Mouse (Mus musculus) lung, adult 2 months (tissue): ENCODE data around the gene Ankrd44. TPM values are rescaled to one million over a fixed set of nuclear protein-coding genes. Genes with fewer than 3 reads are reported as not detected.
A peak's percentile ranks its signal among the peaks of the same experiment; 100 is the strongest.

ENCODE experiments used
- DNase-seq: peaks from one replicate; pipeline ENCODE4 v3.0.0; 2022
- H3K4me1 ChIP-seq: fragments of 200-500 bp; 2 replicates; pipeline ENCODE4 v1.6.1; 2011; ENCODE audit warnings: low read length; ENCODE audit not compliant: control insufficient read depth, insufficient read depth
- H3K4me3 ChIP-seq: fragments of 200-500 bp; replicated peaks from 2 replicates; pipeline ENCODE3; 2011; ENCODE audit warnings: low read depth, mild to moderate bottlenecking, control low read depth, low read length; ENCODE audit errors: extremely low read depth
- CTCF ChIP-seq: fragments of 200-500 bp; IDR thresholded peaks from 2 replicates; pipeline ENCODE4 v1.5.1; 2011; ENCODE audit warnings: mild to moderate bottlenecking, low read length, control low read depth; ENCODE audit not compliant: insufficient read depth
- POLR2A ChIP-seq: fragments of 200-500 bp; IDR thresholded peaks from 2 replicates; pipeline ENCODE4 v1.6.1; 2011; ENCODE audit warnings: low read depth, mild to moderate bottlenecking, control low read depth, low read length, borderline replicate concordance; ENCODE audit errors: extremely low read depth
- WGBS: fragments of 180-500 bp; shearing (Covaris S2); methylation state at CpG from one replicate; pipeline ENCODE4 v1.1.7; 2018; 5-methylcytosine and 5-hydroxymethylcytosine counted together
- polyA plus RNA-seq: library from polyadenylated mRNA; depleted of rRNA; stranded (reverse); fragments of >200 nt; gene quantifications from 2 replicates; pipeline ENCODE4 v1.2.3, GENCODE M21; 2012

Ankrd44 gene
- polyA plus RNA-seq, 1 experiment = 67.3 TPM

GRCm38 (mm10) chr1:54826426-54826986 lies 99.7 kb downstream of the Ankrd44 start:
- peak; percentile 86 for DNase-seq
- Histone ChIP-seq H3K4me1 (peaks cover 30% of the 10 kb centered on the region), H3K4me3 (no peak overlapping the region)
- TF ChIP-seq CTCF = no peak
- no peak for TF ChIP-seq POLR2A
- WGBS = 12% methylated on average over 4 of the region's 4 CpGs

DNA sequence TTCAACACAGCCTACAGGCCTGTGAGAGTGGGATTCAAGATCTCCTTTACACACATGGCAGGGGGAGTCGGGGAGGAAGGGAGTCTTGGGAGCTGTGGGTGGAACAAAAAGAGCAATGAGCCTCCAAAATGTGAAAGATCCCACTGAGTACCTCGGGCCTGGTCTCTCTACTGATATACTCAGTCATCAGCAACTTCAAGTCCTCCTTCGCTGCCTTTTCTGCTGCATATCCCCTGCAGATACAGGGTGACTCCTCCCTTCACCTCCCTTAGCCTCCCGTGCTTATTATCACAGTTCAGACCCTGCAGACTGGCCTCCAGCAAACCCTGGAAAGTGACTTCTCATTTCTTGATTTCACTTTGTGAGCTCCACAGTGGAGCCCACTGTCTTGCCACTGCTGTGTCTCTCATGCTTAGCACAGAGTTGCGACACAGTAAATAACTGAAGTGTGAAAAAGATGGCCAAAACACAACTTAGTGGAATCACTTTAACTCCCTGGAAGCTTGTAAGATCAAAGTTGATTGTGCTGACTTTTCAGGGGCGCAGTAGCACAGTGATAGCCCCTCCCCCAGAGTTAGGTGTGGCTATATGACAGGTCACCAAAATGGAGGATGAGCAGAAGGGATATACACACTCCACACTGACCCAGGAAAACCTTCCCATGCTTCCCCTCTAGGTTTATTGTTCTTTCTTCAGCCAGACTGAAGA lies 100.3 kb downstream of the Ankrd44 start:
- TF ChIP-seq POLR2A (no peak), CTCF (no peak)
- 71% methylated on average over 6 of the region's 6 CpGs for WGBS
- H3K4me1 ChIP-seq = peaks cover 30% of the 10 kb centered on the region
- DNase-seq = no peak
- H3K4me3 ChIP-seq = no peak overlapping the region

DNA sequence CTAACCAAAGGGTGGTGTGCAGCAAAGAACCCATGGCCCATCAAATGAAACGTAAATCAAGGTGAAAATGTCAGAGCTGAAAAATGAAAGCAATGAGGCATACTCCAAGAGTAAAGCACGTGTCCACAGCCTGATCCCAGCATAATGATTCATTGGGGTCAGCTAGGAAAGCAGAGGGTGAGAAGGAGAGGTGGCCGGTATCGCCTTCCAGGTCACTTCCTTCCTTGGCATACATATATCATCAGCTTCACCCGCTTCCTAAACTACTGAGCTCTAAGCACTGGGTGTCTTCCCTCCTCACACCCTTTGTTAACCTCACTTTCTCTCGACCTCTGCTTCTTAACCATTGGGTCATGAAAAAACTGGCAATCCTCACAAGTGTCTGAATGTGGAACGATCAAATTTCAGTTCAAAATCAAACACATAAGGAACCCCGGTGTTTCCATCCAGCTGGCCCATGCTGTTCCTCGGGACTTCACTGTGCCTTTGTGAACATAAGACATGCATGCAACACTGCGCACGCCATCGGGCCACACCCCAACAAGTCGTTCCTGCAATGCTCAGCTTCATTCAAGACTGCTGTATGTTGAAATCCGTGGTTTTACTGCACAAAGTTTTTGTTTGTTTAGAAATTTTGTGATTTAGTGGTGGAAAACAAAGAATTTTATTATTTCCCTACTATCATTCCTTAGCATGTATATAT lies 101.9 kb downstream of the Ankrd44 start:
- TF ChIP-seq POLR2A = no peak
- TF ChIP-seq CTCF = no peak
- Histone ChIP-seq H3K4me3 (no peak overlapping the region), H3K4me1 (peaks cover 16% of the 10 kb centered on the region)
- 70% methylated on average over 14 of the region's 14 CpGs for WGBS
- no peak for DNase-seq

- WGBS = 97% methylated on average over 1 of the region's 1 CpGs
- Histone ChIP-seq H3K4me1 (peaks cover 8% of the 10 kb centered on the region), H3K4me3 (no peak overlapping the region)
- no peak for TF ChIP-seq CTCF
- no peak for TF ChIP-seq POLR2A
- DNase-seq = no peak
Measured at GRCm38 (mm10) chr1:54821797-54822196, 104.4 kb downstream of the Ankrd44 start.

- Histone ChIP-seq H3K4me1 (peaks cover 9% of the 10 kb centered on the region), H3K4me3 (no peak overlapping the region)
- TF ChIP-seq POLR2A = no peak
- 41% methylated on average over 9 of the region's 9 CpGs for WGBS
- no peak for DNase-seq
Measured at GRCm38 (mm10) chr1:54815206-54815855, 110.9 kb downstream of the Ankrd44 start.

- TF ChIP-seq CTCF (no peak), POLR2A (no peak)
- no peak for DNase-seq
- WGBS = 56% methylated on average over 10 of the region's 10 CpGs
Measured at GRCm38 (mm10) chr1:54809811-54810549, 116.2 kb downstream of the Ankrd44 start.

GRCm38 (mm10) chr1:54809098-54809490 lies 117.1 kb downstream of the Ankrd44 start:
- H3K4me1 ChIP-seq = peaks cover 9% of the 10 kb centered on the region
- no peak overlapping the region for H3K4me3 ChIP-seq
- no peak for DNase-seq
- 96% methylated on average over 13 of the region's 13 CpGs for WGBS
- TF ChIP-seq POLR2A = no peak
- TF ChIP-seq CTCF = no peak

More at GRCm38 (mm10) chr1:54809811-54810549, 116.2 kb downstream of the Ankrd44 start:
- Histone ChIP-seq H3K4me1 (peaks cover 9% of the 10 kb centered on the region), H3K4me3 (no peak overlapping the region)

GRCm38 (mm10) chr1:54808401-54809097 lies 117.6 kb downstream of the Ankrd44 start:
- DNase-seq = no peak
- TF ChIP-seq CTCF (no peak), POLR2A (no peak)
- Histone ChIP-seq H3K4me1 (peaks cover 9% of the 10 kb centered on the region), H3K4me3 (no peak overlapping the region)
- WGBS = 75% methylated on average over 4 of the region's 4 CpGs
